Mouse (Mus musculus): ENCODE measurements around the gene Spon1.

- TF ChIP-seq CTCF (IDR thresholded peaks at IDR 0.05): no peak
- no peak for TF ChIP-seq POLR2A (IDR thresholded peaks at IDR 0.05; ENCODE audit: insufficient read depth, low read depth, low read length)
Measured at GRCm38 (mm10) chr7:114020057-114020703, 254.4 kb downstream of the Spon1 start.

Measured in heart, adult 2 months (tissue).